Mouse (Mus musculus): ENCODE results near the gene Cfap58. TPM values are rescaled to one million over a fixed set of nuclear protein-coding genes. Genes with fewer than 3 reads are reported as not detected.
A peak's percentile ranks its signal among the peaks of the same experiment; 100 is the strongest.

The Cfap58 gene
- polyA plus RNA-seq, 1 experiment from 2014 or later = not detected

DNA sequence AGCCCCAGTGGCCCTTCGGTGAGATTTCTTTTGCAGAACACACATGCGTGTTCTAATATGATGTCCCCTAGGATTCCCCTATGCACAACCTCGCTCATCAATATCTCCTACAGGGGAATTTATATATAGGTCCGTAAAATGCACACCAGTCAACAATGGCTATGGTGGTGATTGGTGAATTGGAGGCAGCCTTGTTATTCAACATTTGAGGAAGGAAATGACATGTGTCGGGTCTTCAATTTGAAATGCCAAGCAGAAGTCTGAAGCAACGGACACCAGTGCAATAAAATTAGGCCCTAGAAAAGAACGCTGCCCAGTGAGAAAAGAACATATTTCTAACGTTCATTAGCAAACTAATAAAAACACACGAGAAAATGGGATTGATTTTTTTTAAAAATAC is 537 bp upstream of the Cfap58 start:
- no peaks in the 10 kb centered on the region for H3K9me3 ChIP-seq (ENCODE audit: control insufficient read depth, low read length)
- no peaks in the 10 kb centered on the region for H3K36me3 ChIP-seq (ENCODE audit: control insufficient read depth, insufficient read depth, low read length)
- ATAC-seq (replicated peaks; ENCODE audit: low FRiP score) (no peak), DNase-seq (ENCODE audit: low spot score) (no peak)
- no peaks in the 10 kb centered on the region for H3K27me3 ChIP-seq (ENCODE audit: control insufficient read depth, insufficient read depth, low read length)
- WGBS = 71% methylated on average over 9 of the region's 9 CpGs
- H3K4me3 ChIP-seq (ENCODE audit: low read depth, low read length) = no peak overlapping the region; the same call in 1 of the 2 replicates
- H3K4me1 ChIP-seq (replicated peaks; ENCODE audit: control insufficient read depth, insufficient read depth, low read length) = no peaks in the 10 kb centered on the region
- H3K9ac ChIP-seq (ENCODE audit: low read length) = no peak overlapping the region
- H3K4me2 ChIP-seq (ENCODE audit: low read depth, low read length, severe bottlenecking) = peak overlapping the region; percentile 58
- no peak overlapping the region for H3K27ac ChIP-seq (ENCODE audit: low read depth, low read length)

- no peak overlapping the region for H3K4me2 ChIP-seq (ENCODE audit: low read depth, low read length, severe bottlenecking)
- H3K36me3 ChIP-seq (ENCODE audit: control insufficient read depth, insufficient read depth, low read length) = no peaks in the 10 kb centered on the region
- WGBS = 74% methylated on average over 6 of the region's 6 CpGs
- H3K9me3 ChIP-seq (ENCODE audit: control insufficient read depth, low read length) = no peaks in the 10 kb centered on the region
- H3K27me3 ChIP-seq (ENCODE audit: control insufficient read depth, insufficient read depth, low read length) = no peaks in the 10 kb centered on the region
- DNase-seq (ENCODE audit: low spot score) = peak; percentile 0
- H3K4me3 ChIP-seq (ENCODE audit: low read depth, low read length) = no peak overlapping the region
- no peaks in the 10 kb centered on the region for H3K4me1 ChIP-seq (replicated peaks; ENCODE audit: control insufficient read depth, insufficient read depth, low read length)
- ATAC-seq (replicated peaks; ENCODE audit: low FRiP score) = no peak
- H3K9ac ChIP-seq (ENCODE audit: low read length) = no peak overlapping the region
- H3K27ac ChIP-seq (ENCODE audit: low read depth, low read length) = no peak overlapping the region
Measured at GRCm38 (mm10) chr19:47939361-47939760, 1.9 kb downstream of the Cfap58 start.

DNA sequence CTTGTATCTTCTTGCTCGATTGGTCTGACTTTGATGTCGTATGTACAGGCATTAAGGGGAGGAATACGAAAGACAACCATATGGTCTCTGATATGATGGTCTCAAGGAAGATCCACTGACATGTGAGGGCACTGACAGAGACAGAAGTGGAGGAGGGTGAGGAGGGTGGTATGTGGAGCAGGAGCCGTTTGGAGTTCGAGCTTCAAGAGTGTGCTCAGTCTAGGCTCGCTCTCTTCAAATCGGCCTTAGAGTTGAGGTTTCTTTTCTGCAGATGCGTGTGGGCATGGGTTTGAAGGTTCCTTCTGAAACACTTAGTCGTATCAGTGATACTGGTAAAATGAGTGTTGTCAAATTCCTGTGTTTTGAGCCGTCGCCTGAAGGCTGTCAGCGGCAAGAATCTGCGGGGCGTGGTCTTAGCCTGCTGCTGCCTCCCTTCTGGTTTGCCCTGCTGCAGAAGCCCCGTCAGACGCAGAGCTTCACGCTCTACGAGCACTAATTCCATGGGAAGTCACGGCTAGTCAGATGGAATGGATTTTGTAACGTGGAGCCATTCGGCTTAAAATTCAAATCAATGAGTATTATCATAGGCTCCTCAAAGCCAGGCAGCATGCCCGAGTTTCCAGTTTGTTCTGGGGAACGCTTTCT is 9.5 kb downstream of the Cfap58 start:
- Histone ChIP-seq H3K4me2 (ENCODE audit: low read depth, low read length, severe bottlenecking) (no peak overlapping the region), H3K27me3 (ENCODE audit: control insufficient read depth, insufficient read depth, low read length) (no peaks in the 10 kb centered on the region), H3K36me3 (ENCODE audit: control insufficient read depth, insufficient read depth, low read length) (no peaks in the 10 kb centered on the region), H3K9me3 (ENCODE audit: control insufficient read depth, low read length) (no peaks in the 10 kb centered on the region), H3K4me3 (ENCODE audit: low read depth, low read length) (no peak overlapping the region), H3K9ac (ENCODE audit: low read length) (no peak overlapping the region), H3K27ac (ENCODE audit: low read depth, low read length) (no peak overlapping the region), H3K4me1 (replicated peaks; ENCODE audit: control insufficient read depth, insufficient read depth, low read length) (no peaks in the 10 kb centered on the region)
- 56% methylated on average over 23 of the region's 23 CpGs for WGBS
- no peak for ATAC-seq (replicated peaks; ENCODE audit: low FRiP score)
- DNase-seq (ENCODE audit: low spot score) = no peak

DNA sequence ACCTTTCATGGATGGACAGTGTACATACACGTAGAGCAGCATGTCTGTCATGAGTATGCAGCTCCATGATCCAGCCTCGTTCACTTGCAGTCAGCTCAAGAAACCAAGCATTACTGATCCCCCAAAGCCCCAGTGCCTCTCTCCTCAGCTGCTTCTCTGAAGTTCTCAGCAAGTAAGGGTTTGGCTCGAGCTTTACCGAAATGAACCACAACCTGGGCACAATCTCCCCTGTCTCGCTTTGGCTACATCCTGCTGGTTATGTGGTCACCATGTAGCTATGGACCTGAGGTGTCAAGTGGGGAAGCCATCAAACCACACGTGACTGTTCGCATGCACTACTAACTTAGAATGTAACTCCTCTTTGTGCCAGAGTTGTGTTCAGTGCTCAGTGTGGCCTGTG is 13.5 kb downstream of the Cfap58 start:
- DNase-seq (ENCODE audit: low spot score) (peak; percentile 18), ATAC-seq (replicated peaks; ENCODE audit: low FRiP score) (no peak)
- no peak overlapping the region for H3K4me2 ChIP-seq (ENCODE audit: low read depth, low read length, severe bottlenecking)
- no peaks in the 10 kb centered on the region for H3K4me1 ChIP-seq (replicated peaks; ENCODE audit: control insufficient read depth, insufficient read depth, low read length)
- no peaks in the 10 kb centered on the region for H3K36me3 ChIP-seq (ENCODE audit: control insufficient read depth, insufficient read depth, low read length)
- no peaks in the 10 kb centered on the region for H3K9me3 ChIP-seq (ENCODE audit: control insufficient read depth, low read length)
- H3K27me3 ChIP-seq (ENCODE audit: control insufficient read depth, insufficient read depth, low read length) = no peaks in the 10 kb centered on the region
- H3K4me3 ChIP-seq (ENCODE audit: low read depth, low read length) = no peak overlapping the region
- H3K27ac ChIP-seq (ENCODE audit: low read depth, low read length) = no peak overlapping the region
- WGBS = 88% methylated on average over 7 of the region's 7 CpGs
- H3K9ac ChIP-seq (ENCODE audit: low read length) = no peak overlapping the region

GRCm38 (mm10) chr19:47953169-47953568 is 15.7 kb downstream of the Cfap58 start:
- WGBS = 58% methylated on average over 9 of the region's 9 CpGs
- Histone ChIP-seq H3K4me2 (ENCODE audit: low read depth, low read length, severe bottlenecking) (no peak overlapping the region), H3K9ac (ENCODE audit: low read length) (no peak overlapping the region), H3K4me3 (ENCODE audit: low read depth, low read length) (no peak overlapping the region), H3K27me3 (ENCODE audit: control insufficient read depth, insufficient read depth, low read length) (no peaks in the 10 kb centered on the region), H3K36me3 (ENCODE audit: control insufficient read depth, insufficient read depth, low read length) (no peaks in the 10 kb centered on the region), H3K9me3 (ENCODE audit: control insufficient read depth, low read length) (no peaks in the 10 kb centered on the region), H3K27ac (ENCODE audit: low read depth, low read length) (no peak overlapping the region), H3K4me1 (replicated peaks; ENCODE audit: control insufficient read depth, insufficient read depth, low read length) (no peaks in the 10 kb centered on the region)
- peak; percentile 43 for DNase-seq (ENCODE audit: low spot score)
- ATAC-seq (replicated peaks; ENCODE audit: low FRiP score) = no peak

- ATAC-seq (replicated peaks; ENCODE audit: low FRiP score) (no peak), DNase-seq (ENCODE audit: low spot score) (peak; percentile 48)
- no peak overlapping the region for H3K4me2 ChIP-seq (ENCODE audit: low read depth, low read length, severe bottlenecking)
- 62% methylated on average over 13 of the region's 13 CpGs for WGBS
- H3K36me3 ChIP-seq (ENCODE audit: control insufficient read depth, insufficient read depth, low read length) = no peaks in the 10 kb centered on the region
- no peak overlapping the region for H3K4me3 ChIP-seq (ENCODE audit: low read depth, low read length)
- H3K9me3 ChIP-seq (ENCODE audit: control insufficient read depth, low read length) = no peaks in the 10 kb centered on the region
- no peak overlapping the region for H3K9ac ChIP-seq (ENCODE audit: low read length)
- H3K4me1 ChIP-seq (replicated peaks; ENCODE audit: control insufficient read depth, insufficient read depth, low read length) = no peaks in the 10 kb centered on the region
- no peaks in the 10 kb centered on the region for H3K27me3 ChIP-seq (ENCODE audit: control insufficient read depth, insufficient read depth, low read length)
- no peak overlapping the region for H3K27ac ChIP-seq (ENCODE audit: low read depth, low read length)
Measured at GRCm38 (mm10) chr19:47958181-47958580, 20.7 kb downstream of the Cfap58 start.

- no peak for ATAC-seq (replicated peaks; ENCODE audit: low FRiP score)
- no peak for DNase-seq (ENCODE audit: low spot score)
- H3K27ac ChIP-seq (ENCODE audit: low read depth, low read length) = no peak overlapping the region
- H3K36me3 ChIP-seq (ENCODE audit: control insufficient read depth, insufficient read depth, low read length) = no peaks in the 10 kb centered on the region
- no peak overlapping the region for H3K9ac ChIP-seq (ENCODE audit: low read length)
- no peaks in the 10 kb centered on the region for H3K27me3 ChIP-seq (ENCODE audit: control insufficient read depth, insufficient read depth, low read length)
- H3K9me3 ChIP-seq (ENCODE audit: control insufficient read depth, low read length) = no peaks in the 10 kb centered on the region
- 68% methylated on average over 17 of the region's 17 CpGs for WGBS
- no peak overlapping the region for H3K4me2 ChIP-seq (ENCODE audit: low read depth, low read length, severe bottlenecking)
- H3K4me3 ChIP-seq (ENCODE audit: low read depth, low read length) = no peak overlapping the region
- H3K4me1 ChIP-seq (replicated peaks; ENCODE audit: control insufficient read depth, insufficient read depth, low read length) = no peaks in the 10 kb centered on the region
Measured at GRCm38 (mm10) chr19:47968993-47969659, 31.7 kb downstream of the Cfap58 start.

GRCm38 (mm10) chr19:47971066-47971465 is 33.6 kb downstream of the Cfap58 start:
- ATAC-seq (replicated peaks; ENCODE audit: low FRiP score) (no peak), DNase-seq (ENCODE audit: low spot score) (no peak)
- Histone ChIP-seq H3K36me3 (ENCODE audit: control insufficient read depth, insufficient read depth, low read length) (no peaks in the 10 kb centered on the region), H3K4me1 (replicated peaks; ENCODE audit: control insufficient read depth, insufficient read depth, low read length) (no peaks in the 10 kb centered on the region), H3K27me3 (ENCODE audit: control insufficient read depth, insufficient read depth, low read length) (no peaks in the 10 kb centered on the region), H3K9me3 (ENCODE audit: control insufficient read depth, low read length) (no peaks in the 10 kb centered on the region), H3K4me3 (ENCODE audit: low read depth, low read length) (no peak overlapping the region), H3K9ac (ENCODE audit: low read length) (no peak overlapping the region), H3K27ac (ENCODE audit: low read depth, low read length) (no peak overlapping the region), H3K4me2 (ENCODE audit: low read depth, low read length, severe bottlenecking) (no peak overlapping the region)
- 84% methylated on average over 8 of the region's 8 CpGs for WGBS
